Mouse (Mus musculus): ENCODE measurements around the gene Sorcs3. TPM values are rescaled to one million over a fixed set of nuclear protein-coding genes. Genes with fewer than 3 reads are reported as not detected.

The Sorcs3 gene
- polyA plus RNA-seq (2014; fragmentation: Nextera tagmentation; extraction: Ambion mirVana): 0.89 and 0.99 TPM in 2 replicates

GRCm38 (mm10) chr19:48205929-48206814 lies at the start of gene Sorcs3:
Gene Sorcs3, plus strand, starts transcription at chr19:48206025.
- under 1% methylated on average over 70 of the region's 70 CpGs for WGBS
- Histone ChIP-seq H3K4me2 (replicated peaks; ENCODE audit: low read depth, low read length) (peak within 1 kb of the TSS; percentile 98), H3K4me3 (ENCODE audit: low read length) (peak within 1 kb of the TSS; percentile 52), H3K9ac (ENCODE audit: low read depth, low read length) (peak within 1 kb of the TSS; percentile 48), H3K9me3 (ENCODE audit: control insufficient read depth, low read length) (no peaks in the 10 kb centered on the region; the same call in 1 of the 2 replicates), H3K4me1 (ENCODE audit: control insufficient read depth, insufficient read depth, low read length) (peaks cover 11% of the 10 kb centered on the region; the same call in 1 of the 2 replicates), H3K27me3 (ENCODE audit: control insufficient read depth, insufficient read depth, low read length) (peaks cover 30% of the 10 kb centered on the region), H3K27ac (ENCODE audit: low read depth, low read length) (no peak within 1 kb of the TSS), H3K36me3 (ENCODE audit: control insufficient read depth, insufficient read depth, low read length) (no peaks in the 10 kb centered on the region)
- ATAC-seq (ENCODE audit: low FRiP score, low TSS enrichment): peak; percentile 41; the same call in 1 of the 2 replicates

- H3K36me3 ChIP-seq (ENCODE audit: control insufficient read depth, insufficient read depth, low read length): no peaks in the 10 kb centered on the region
- H3K9me3 ChIP-seq (ENCODE audit: control insufficient read depth, low read length): no peaks in the 10 kb centered on the region
- no peak overlapping the region for H3K4me2 ChIP-seq (replicated peaks; ENCODE audit: low read depth, low read length)
- H3K27me3 ChIP-seq (ENCODE audit: control insufficient read depth, insufficient read depth, low read length): no peaks in the 10 kb centered on the region
- no peaks in the 10 kb centered on the region for H3K4me1 ChIP-seq (ENCODE audit: control insufficient read depth, insufficient read depth, low read length)
- no peak overlapping the region for H3K9ac ChIP-seq (ENCODE audit: low read depth, low read length)
- ATAC-seq (ENCODE audit: low FRiP score, low TSS enrichment): no peak
- no peak overlapping the region for H3K4me3 ChIP-seq (ENCODE audit: low read length)
- 88% methylated on average over 3 of the region's 3 CpGs for WGBS
- H3K27ac ChIP-seq (ENCODE audit: low read depth, low read length): no peak overlapping the region
These were observed 40.5 kb upstream of the Sorcs3 start for GRCm38 (mm10) chr19:48165341-48165740.

GRCm38 (mm10) chr19:48167110-48167509 lies 38.7 kb upstream of the Sorcs3 start:
- H3K27ac ChIP-seq (ENCODE audit: low read depth, low read length): no peak overlapping the region
- no peak overlapping the region for H3K9ac ChIP-seq (ENCODE audit: low read depth, low read length)
- no peaks in the 10 kb centered on the region for H3K4me1 ChIP-seq (ENCODE audit: control insufficient read depth, insufficient read depth, low read length)
- H3K4me2 ChIP-seq (replicated peaks; ENCODE audit: low read depth, low read length): no peak overlapping the region
- H3K9me3 ChIP-seq (ENCODE audit: control insufficient read depth, low read length): no peaks in the 10 kb centered on the region
- no peak overlapping the region for H3K4me3 ChIP-seq (ENCODE audit: low read length)
- H3K36me3 ChIP-seq (ENCODE audit: control insufficient read depth, insufficient read depth, low read length): no peaks in the 10 kb centered on the region
- WGBS: 50% methylated on average over 1 of the region's 1 CpGs
- no peaks in the 10 kb centered on the region for H3K27me3 ChIP-seq (ENCODE audit: control insufficient read depth, insufficient read depth, low read length)
- ATAC-seq (ENCODE audit: low FRiP score, low TSS enrichment): no peak

- Histone ChIP-seq H3K4me3 (ENCODE audit: low read length) (no peak overlapping the region), H3K36me3 (ENCODE audit: control insufficient read depth, insufficient read depth, low read length) (no peaks in the 10 kb centered on the region), H3K27me3 (ENCODE audit: control insufficient read depth, insufficient read depth, low read length) (no peaks in the 10 kb centered on the region), H3K4me1 (ENCODE audit: control insufficient read depth, insufficient read depth, low read length) (no peaks in the 10 kb centered on the region), H3K4me2 (replicated peaks; ENCODE audit: low read depth, low read length) (no peak overlapping the region), H3K27ac (ENCODE audit: low read depth, low read length) (no peak overlapping the region), H3K9me3 (ENCODE audit: control insufficient read depth, low read length) (no peaks in the 10 kb centered on the region), H3K9ac (ENCODE audit: low read depth, low read length) (no peak overlapping the region)
- 58% methylated on average over 5 of the region's 5 CpGs for WGBS
- ATAC-seq (ENCODE audit: low FRiP score, low TSS enrichment): no peak
These were observed 37.5 kb upstream of the Sorcs3 start for GRCm38 (mm10) chr19:48168284-48168683.

- no peaks in the 10 kb centered on the region for H3K36me3 ChIP-seq (ENCODE audit: control insufficient read depth, insufficient read depth, low read length)
- H3K27me3 ChIP-seq (ENCODE audit: control insufficient read depth, insufficient read depth, low read length): no peaks in the 10 kb centered on the region
- no peak for ATAC-seq (ENCODE audit: low FRiP score, low TSS enrichment)
- no peak overlapping the region for H3K27ac ChIP-seq (ENCODE audit: low read depth, low read length)
- no peak overlapping the region for H3K9ac ChIP-seq (ENCODE audit: low read depth, low read length)
- H3K9me3 ChIP-seq (ENCODE audit: control insufficient read depth, low read length): no peaks in the 10 kb centered on the region
- no peak overlapping the region for H3K4me3 ChIP-seq (ENCODE audit: low read length)
- WGBS: 66% methylated on average over 4 of the region's 4 CpGs
- H3K4me1 ChIP-seq (ENCODE audit: control insufficient read depth, insufficient read depth, low read length): no peaks in the 10 kb centered on the region
- H3K4me2 ChIP-seq (replicated peaks; ENCODE audit: low read depth, low read length): no peak overlapping the region
These were observed 31.1 kb upstream of the Sorcs3 start for GRCm38 (mm10) chr19:48174717-48175116.

- Histone ChIP-seq H3K4me3 (ENCODE audit: low read length) (peak overlapping the region; percentile 52; the same call in 1 of the 2 replicates), H3K36me3 (ENCODE audit: control insufficient read depth, insufficient read depth, low read length) (no peaks in the 10 kb centered on the region), H3K9ac (ENCODE audit: low read depth, low read length) (no peak overlapping the region), H3K27ac (ENCODE audit: low read depth, low read length) (no peak overlapping the region), H3K9me3 (ENCODE audit: control insufficient read depth, low read length) (no peaks in the 10 kb centered on the region; the same call in 1 of the 2 replicates), H3K4me2 (replicated peaks; ENCODE audit: low read depth, low read length) (peak overlapping the region; percentile 98; the same call in 1 of the 2 replicates), H3K4me1 (ENCODE audit: control insufficient read depth, insufficient read depth, low read length) (peaks cover 11% of the 10 kb centered on the region; the same call in 1 of the 2 replicates), H3K27me3 (ENCODE audit: control insufficient read depth, insufficient read depth, low read length) (peaks cover 30% of the 10 kb centered on the region)
- 2% methylated on average over 22 of the region's 22 CpGs for WGBS
- ATAC-seq (ENCODE audit: low FRiP score, low TSS enrichment): no peak
These were observed 1.8 kb upstream of the Sorcs3 start for GRCm38 (mm10) chr19:48203928-48204470.

- WGBS: 1% methylated on average over 8 of the region's 8 CpGs
- Histone ChIP-seq H3K9me3 (ENCODE audit: control insufficient read depth, low read length) (no peaks in the 10 kb centered on the region; the same call in 1 of the 2 replicates), H3K9ac (ENCODE audit: low read depth, low read length) (0 out of 2 replicates have a peak overlapping the region, but pooled peaks have one; percentile 12), H3K27me3 (ENCODE audit: control insufficient read depth, insufficient read depth, low read length) (peaks cover 30% of the 10 kb centered on the region), H3K4me3 (ENCODE audit: low read length) (peak overlapping the region; percentile 52), H3K4me2 (replicated peaks; ENCODE audit: low read depth, low read length) (peak overlapping the region; percentile 98), H3K36me3 (ENCODE audit: control insufficient read depth, insufficient read depth, low read length) (no peaks in the 10 kb centered on the region), H3K27ac (ENCODE audit: low read depth, low read length) (no peak overlapping the region), H3K4me1 (ENCODE audit: control insufficient read depth, insufficient read depth, low read length) (peaks cover 11% of the 10 kb centered on the region; the same call in 1 of the 2 replicates)
- ATAC-seq (ENCODE audit: low FRiP score, low TSS enrichment): no peak
These were observed 1.3 kb upstream of the Sorcs3 start for GRCm38 (mm10) chr19:48204476-48204875.

GRCm38 (mm10) chr19:48204892-48205761 lies 698 bp upstream of the Sorcs3 start:
- no peaks in the 10 kb centered on the region; the same call in 1 of the 2 replicates for H3K9me3 ChIP-seq (ENCODE audit: control insufficient read depth, low read length)
- peak; percentile 61 for ATAC-seq (ENCODE audit: low FRiP score, low TSS enrichment)
- H3K4me2 ChIP-seq (replicated peaks; ENCODE audit: low read depth, low read length): peak overlapping the region; percentile 98
- 0 out of 2 replicates have a peak overlapping the region, but pooled peaks have one; percentile 12 for H3K9ac ChIP-seq (ENCODE audit: low read depth, low read length)
- H3K4me3 ChIP-seq (ENCODE audit: low read length): peak overlapping the region; percentile 52
- peaks cover 30% of the 10 kb centered on the region for H3K27me3 ChIP-seq (ENCODE audit: control insufficient read depth, insufficient read depth, low read length)
- WGBS: 1% methylated on average over 55 of the region's 62 CpGs
- peaks cover 11% of the 10 kb centered on the region; the same call in 1 of the 2 replicates for H3K4me1 ChIP-seq (ENCODE audit: control insufficient read depth, insufficient read depth, low read length)
- no peak overlapping the region for H3K27ac ChIP-seq (ENCODE audit: low read depth, low read length)
- no peaks in the 10 kb centered on the region for H3K36me3 ChIP-seq (ENCODE audit: control insufficient read depth, insufficient read depth, low read length)
